Mouse (Mus musculus) myocyte (in vitro differentiated cells): ENCODE measurements around the gene Trim33. TPM values are rescaled to one million over a fixed set of nuclear protein-coding genes. Genes with fewer than 3 reads are reported as not detected.

ENCODE experiments used
- H3K27me3 ChIP-seq: one replicate; pipeline ENCODE4 v1.6.1; 2011; ENCODE audit not compliant: control insufficient read depth, insufficient read depth, insufficient read length
- H3K36me3 ChIP-seq: one replicate; pipeline ENCODE4 v1.6.1; 2011; ENCODE audit not compliant: control insufficient read depth, insufficient read depth
- H3K4me2 ChIP-seq: one replicate; pipeline ENCODE4 v1.6.1; 2011; ENCODE audit warnings: low read depth, control low read depth
- H3K4me3 ChIP-seq: one replicate; pipeline ENCODE4 v1.5.1; 2011; ENCODE audit warnings: mild to moderate bottlenecking, control low read depth, moderate library complexity
- H3K79me2 ChIP-seq: one replicate; pipeline ENCODE4 v1.6.1; 2011; ENCODE audit not compliant: control insufficient read depth, insufficient read depth
- H3ac ChIP-seq: one replicate; pipeline ENCODE4 v1.6.1; 2011; ENCODE audit not compliant: control insufficient read depth, insufficient read length
- CEBPB ChIP-seq: IDR thresholded peaks from 2 replicates; pipeline ENCODE4 v1.6.1; 2011; ENCODE audit warnings: mild to moderate bottlenecking, moderate library complexity; ENCODE audit not compliant: poor library complexity, insufficient read depth, severe bottlenecking
- E2F4 ChIP-seq: IDR thresholded peaks from one replicate; pipeline ENCODE4 v1.6.1; 2011; ENCODE audit warnings: mild to moderate bottlenecking, control low read depth, moderate library complexity; ENCODE audit not compliant: insufficient read depth
- MAX ChIP-seq: IDR thresholded peaks from one replicate; pipeline ENCODE4 v1.6.1; 2011; ENCODE audit warnings: low read depth, mild to moderate bottlenecking, control low read depth
- MYOD1 ChIP-seq, 3 experiments: IDR thresholded peaks; one replicate each; pipeline ENCODE4 v1.6.1; 2011; ENCODE audit warnings: control low read depth in 2 of 3, low read depth in 2 of 3, mild to moderate bottlenecking in 2 of 3, moderate library complexity in 1 of 3; ENCODE audit not compliant: insufficient read length in 2 of 3, control insufficient read depth in 1 of 3
- MYOG ChIP-seq, 3 experiments: IDR thresholded peaks; one replicate each; pipeline ENCODE4 v1.6.1; 2011; ENCODE audit warnings: control low read depth in 2 of 3, low read depth in 2 of 3, mild to moderate bottlenecking in 2 of 3; ENCODE audit not compliant: insufficient read length in 2 of 3, control insufficient read depth in 1 of 3, insufficient read depth in 1 of 3
- POLR2A ChIP-seq: IDR thresholded peaks from one replicate; pipeline ENCODE4 v1.6.1; 2011; ENCODE audit warnings: low read depth, mild to moderate bottlenecking, control low read depth, moderate library complexity; ENCODE audit not compliant: insufficient read length
- POLR2AphosphoS2 ChIP-seq: IDR thresholded peaks from one replicate; pipeline ENCODE4 v1.6.1; 2011; ENCODE audit warnings: low read depth, control low read depth; ENCODE audit not compliant: insufficient read length
- REST ChIP-seq: IDR thresholded peaks from one replicate; pipeline ENCODE4 v1.6.1; 2011; ENCODE audit warnings: mild to moderate bottlenecking, control low read depth, moderate library complexity; ENCODE audit not compliant: insufficient read depth, insufficient read length
- SRF ChIP-seq: IDR thresholded peaks from one replicate; pipeline ENCODE4 v1.6.1; 2011; ENCODE audit warnings: low read depth; ENCODE audit not compliant: control insufficient read depth, insufficient read length
- TCF12 ChIP-seq: IDR thresholded peaks from one replicate; pipeline ENCODE4 v1.6.1; 2011; ENCODE audit warnings: mild to moderate bottlenecking, control low read depth; ENCODE audit not compliant: poor library complexity, insufficient read depth, severe bottlenecking
- TCF3 ChIP-seq: IDR thresholded peaks from one replicate; pipeline ENCODE4 v1.6.1; 2011; ENCODE audit warnings: low read depth, control low read depth; ENCODE audit not compliant: insufficient read length
- USF1 ChIP-seq: IDR thresholded peaks from one replicate; pipeline ENCODE4 v1.6.1; 2011; ENCODE audit warnings: low read depth, mild to moderate bottlenecking, control low read depth, moderate library complexity
- polyA plus RNA-seq: library from polyadenylated mRNA; unstranded; fragments of >200 nt; fragmentation: generic; extraction: Trizol; gene quantifications from one replicate; pipeline ENCODE4 v1.2.1, GENCODE M21; 2012; ENCODE audit warnings: missing spikeins

Trim33 gene
- polyA plus RNA-seq, 1 experiment = 5.6 TPM

- Histone ChIP-seq H3K4me2 (no peak overlapping the region), H3ac (no peak overlapping the region), H3K79me2 (no peaks in the 10 kb centered on the region), H3K4me3 (no peak overlapping the region), H3K36me3 (no peaks in the 10 kb centered on the region), H3K27me3 (no peaks in the 10 kb centered on the region)
- TF ChIP-seq MAX = no peak
- TF ChIP-seq POLR2A = no peak
- TF ChIP-seq TCF12 = no peak
- TF ChIP-seq USF1 = no peak
Observed at GRCm38 (mm10) chr3:103386292-103387031, 107.4 kb downstream of the Trim33 start.

- Histone ChIP-seq H3K79me2 (no peaks in the 10 kb centered on the region), H3K36me3 (no peaks in the 10 kb centered on the region), H3ac (no peak overlapping the region), H3K4me3 (no peak overlapping the region), H3K4me2 (no peak overlapping the region), H3K27me3 (no peaks in the 10 kb centered on the region)
- TF ChIP-seq SRF (no peak), TCF3 (no peak), MYOD1 (IDR thresholded peaks at IDR 0.05; ENCODE audit: control insufficient read depth in 1 of 3, insufficient read length in 2 of 3, low read depth in 2 of 3) (no peak), POLR2A (no peak), MAX (no peak), MYOG (IDR thresholded peaks at IDR 0.05; ENCODE audit: control insufficient read depth in 1 of 3, insufficient read depth in 1 of 3, insufficient read length in 2 of 3, low read depth in 2 of 3) (no peak), POLR2AphosphoS2 (no peak), REST (no peak), TCF12 (no peak), CEBPB (no peak)
Observed at GRCm38 (mm10) chr3:103392613-103393258, 113.6 kb downstream of the Trim33 start.

DNA sequence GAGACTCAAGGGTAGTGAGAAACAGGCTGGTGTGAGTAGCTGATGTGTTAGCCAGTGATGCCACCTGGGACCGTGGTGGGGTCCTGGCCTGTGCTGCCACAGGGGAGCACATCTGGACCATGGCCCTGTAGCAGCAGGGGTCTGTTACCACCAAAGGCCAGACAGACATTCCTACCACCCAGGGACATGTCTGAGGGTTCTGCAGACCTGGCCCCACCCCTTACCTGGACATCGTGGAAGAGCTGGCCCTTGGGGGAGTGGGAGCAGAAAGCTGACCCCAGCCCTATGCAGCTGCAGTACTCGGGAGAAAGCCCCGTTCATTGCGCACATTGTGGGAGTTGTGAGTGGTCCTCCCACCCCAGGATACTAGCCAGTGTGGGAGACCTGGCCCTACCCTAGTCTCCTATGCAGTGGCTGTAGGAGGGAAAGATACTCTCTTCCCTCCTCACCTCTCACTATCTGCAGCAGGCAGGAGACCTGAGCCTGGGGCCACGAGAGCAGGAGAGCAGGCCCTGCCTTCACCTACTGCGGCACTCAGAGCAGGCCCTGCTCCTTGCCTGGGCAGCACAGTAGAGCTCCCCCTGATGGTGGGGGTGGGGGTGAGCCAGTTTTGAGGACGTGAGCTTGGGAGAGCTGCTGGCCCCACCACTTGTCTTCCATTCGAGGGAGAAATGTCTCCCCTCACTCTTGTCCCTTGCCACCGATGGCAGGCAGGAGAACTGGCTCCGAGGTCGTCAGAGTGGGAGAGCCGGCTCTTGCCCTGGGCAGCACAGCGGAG is 114.4 kb downstream of the Trim33 start:
- H3ac ChIP-seq = no peak overlapping the region
- H3K4me3 ChIP-seq = no peak overlapping the region
- no peak overlapping the region for H3K4me2 ChIP-seq
- TF ChIP-seq USF1 (no peak), CEBPB (no peak), POLR2AphosphoS2 (no peak), MYOG (IDR thresholded peaks at IDR 0.05; ENCODE audit: control insufficient read depth in 1 of 3, insufficient read depth in 1 of 3, insufficient read length in 2 of 3, low read depth in 2 of 3) (no peak), MYOD1 (IDR thresholded peaks at IDR 0.05; ENCODE audit: control insufficient read depth in 1 of 3, insufficient read length in 2 of 3, low read depth in 2 of 3) (no peak), E2F4 (no peak), TCF12 (no peak), MAX (no peak), SRF (no peak), POLR2A (no peak), REST (no peak)
- H3K79me2 ChIP-seq = no peaks in the 10 kb centered on the region
- no peaks in the 10 kb centered on the region for H3K36me3 ChIP-seq
- H3K27me3 ChIP-seq = no peaks in the 10 kb centered on the region

- TF ChIP-seq TCF3 = no peak
- no peak for TF ChIP-seq POLR2A
- TF ChIP-seq CEBPB = no peak
- no peak for TF ChIP-seq USF1
- no peak for TF ChIP-seq TCF12
- no peak for TF ChIP-seq MYOG (IDR thresholded peaks at IDR 0.05; ENCODE audit: control insufficient read depth in 1 of 3, insufficient read depth in 1 of 3, insufficient read length in 2 of 3, low read depth in 2 of 3)
- TF ChIP-seq REST = no peak
- no peak for TF ChIP-seq SRF
- TF ChIP-seq POLR2AphosphoS2 = no peak
- no peak for TF ChIP-seq E2F4
- no peak for TF ChIP-seq MAX
- no peak for TF ChIP-seq MYOD1 (IDR thresholded peaks at IDR 0.05; ENCODE audit: control insufficient read depth in 1 of 3, insufficient read length in 2 of 3, low read depth in 2 of 3)
- no peak overlapping the region for H3K4me3 ChIP-seq
- H3K36me3 ChIP-seq = no peaks in the 10 kb centered on the region
- H3ac ChIP-seq = no peak overlapping the region
- no peaks in the 10 kb centered on the region for H3K27me3 ChIP-seq
- no peaks in the 10 kb centered on the region for H3K79me2 ChIP-seq
- H3K4me2 ChIP-seq = no peak overlapping the region
Observed at GRCm38 (mm10) chr3:103394121-103394520, 115.0 kb downstream of the Trim33 start.
